Mouse (Mus musculus): ENCODE data around the gene Fndc3b.

Fndc3b gene

DNA sequence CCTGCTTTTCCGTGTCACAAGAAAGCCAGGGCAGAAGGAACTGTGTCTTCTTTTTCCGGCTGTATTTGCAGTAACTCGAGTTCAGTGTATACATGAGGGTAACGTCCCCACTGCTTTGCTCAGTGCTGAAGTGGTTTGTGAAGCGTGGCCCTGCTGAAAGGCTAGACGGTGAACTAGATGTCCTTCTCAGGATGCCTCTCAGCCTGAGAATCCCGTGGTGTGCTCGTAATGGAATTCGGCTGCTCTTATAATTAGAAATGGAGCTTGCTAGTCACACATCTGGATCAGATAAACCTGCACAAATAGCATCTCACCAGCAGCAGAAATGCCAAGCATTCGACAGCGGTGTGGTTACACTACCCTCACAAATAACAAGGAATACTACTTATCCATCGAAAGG lies 40.7 kb downstream of the Fndc3b start:
- in situ Hi-C loops (cut with MboI, MseI), result no loop called here

DNA sequence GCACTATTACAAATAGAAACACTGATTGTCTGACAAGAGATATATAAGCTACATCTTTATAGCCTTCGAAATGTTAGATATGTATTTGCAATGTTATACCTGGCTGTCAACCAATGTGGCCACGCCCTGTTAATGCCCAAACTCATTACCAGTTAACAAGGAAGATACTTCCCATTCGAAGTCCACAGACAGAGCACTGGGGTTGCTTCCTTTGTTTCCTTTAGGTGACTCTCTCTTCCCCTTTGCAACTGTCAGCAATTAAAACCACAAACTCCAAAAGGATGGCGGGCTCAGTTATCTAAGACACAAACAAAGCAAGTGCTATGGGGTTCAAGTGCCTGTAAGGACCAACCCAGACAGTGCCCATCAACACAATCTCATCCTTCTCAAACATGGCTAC lies 43.8 kb downstream of the Fndc3b start:
- in situ Hi-C loops (cut with MboI, MseI), result no loop called here

DNA sequence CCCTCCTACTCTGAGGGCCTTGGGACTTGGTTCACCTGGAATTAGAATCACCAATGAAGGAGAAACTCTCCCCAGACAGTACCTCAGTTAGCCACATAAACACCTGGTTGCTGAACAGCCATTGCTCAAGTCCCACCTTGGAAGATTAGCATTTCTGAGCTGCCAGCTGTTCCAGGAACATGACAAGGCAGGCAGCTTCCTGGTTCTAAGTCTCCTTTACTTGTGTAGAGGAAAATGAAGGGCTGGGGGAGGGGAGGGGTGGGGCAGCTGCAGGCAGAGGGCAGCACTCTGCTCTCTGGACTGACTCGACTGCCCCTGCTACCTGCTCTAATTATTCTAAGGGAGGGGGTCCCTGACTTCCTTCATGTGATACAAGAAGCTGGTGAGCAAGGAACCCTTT lies 45.8 kb downstream of the Fndc3b start:
- in situ Hi-C loops (cut with MboI, MseI), result no loop called here

DNA sequence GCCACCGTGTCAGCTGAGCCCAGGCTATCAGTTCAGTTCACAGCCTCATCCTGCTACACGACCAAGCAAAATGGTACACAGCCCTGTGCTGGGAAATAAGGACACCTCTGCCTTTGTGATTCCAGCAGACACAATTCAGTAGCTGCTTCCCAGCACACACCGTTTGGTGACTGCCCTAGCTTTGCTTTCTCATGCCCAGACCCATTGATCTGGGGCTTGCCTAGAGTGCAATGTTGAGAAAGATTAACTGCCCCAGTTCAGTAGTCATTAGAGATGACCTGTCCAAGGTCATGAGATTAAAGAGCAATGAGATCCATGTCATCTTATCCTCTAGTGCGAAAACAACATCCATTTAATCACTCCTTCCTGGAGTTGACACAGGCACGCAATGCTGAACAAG lies 47.9 kb downstream of the Fndc3b start:
- in situ Hi-C loops (cut with MboI, MseI), result no loop called here

DNA sequence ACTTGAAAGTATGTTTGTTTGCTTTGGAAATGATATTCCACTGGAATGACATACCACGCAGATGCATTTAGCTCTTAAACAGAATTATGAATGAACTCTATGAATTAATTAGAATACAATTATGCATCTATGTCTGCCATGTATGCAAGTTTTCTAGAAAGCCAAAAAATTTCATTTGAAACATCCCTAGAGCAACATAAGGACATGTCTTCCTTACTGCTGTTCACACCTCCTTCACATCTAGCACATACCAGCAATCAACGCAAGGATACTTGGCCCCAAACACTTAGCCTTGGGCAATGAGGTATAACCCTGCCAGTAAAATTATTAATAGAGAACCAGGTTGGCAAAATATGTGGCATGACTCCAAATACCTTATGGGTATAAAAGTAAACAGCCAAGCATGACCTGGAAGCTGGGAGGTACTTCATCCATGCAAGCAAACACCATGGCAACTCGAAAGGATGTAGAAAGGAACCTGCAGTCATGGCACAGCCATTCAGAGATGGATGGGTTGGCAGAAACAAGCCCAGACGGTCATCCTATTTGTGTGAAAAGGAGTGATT lies 52.8 kb downstream of the Fndc3b start:
- in situ Hi-C loops (cut with MboI, MseI), result no loop called here

DNA sequence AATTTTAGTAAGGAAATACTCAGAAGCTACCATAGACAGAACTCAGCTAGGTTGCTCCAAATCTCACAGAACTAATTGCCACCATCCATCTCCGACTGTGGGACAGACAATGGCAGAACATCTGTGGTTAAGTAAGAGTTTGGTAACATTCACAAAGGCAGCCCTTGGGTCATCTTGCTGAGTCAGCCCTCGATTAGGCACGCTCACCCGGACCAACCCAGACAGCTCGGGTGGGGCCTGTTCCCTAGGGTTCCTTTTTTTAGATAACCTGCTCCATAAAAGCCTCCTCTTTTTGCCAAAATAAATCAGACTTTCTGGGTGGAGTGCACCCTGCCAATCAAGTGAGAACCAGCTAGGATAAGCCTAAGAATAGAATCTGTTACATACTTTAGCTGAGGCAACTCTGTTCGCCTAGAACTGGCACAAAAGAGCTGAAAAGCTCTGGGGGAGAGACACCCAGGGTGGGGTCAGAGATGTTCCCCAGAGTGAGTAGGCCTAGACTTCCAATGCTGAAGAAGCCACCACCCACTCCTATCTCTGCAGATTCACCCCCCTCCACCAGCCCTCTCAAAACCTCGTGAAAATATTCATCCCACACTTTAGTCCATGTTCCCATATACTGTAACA lies 54.2 kb downstream of the Fndc3b start:
- in situ Hi-C loops (cut with MboI, MseI), result no loop called here

DNA sequence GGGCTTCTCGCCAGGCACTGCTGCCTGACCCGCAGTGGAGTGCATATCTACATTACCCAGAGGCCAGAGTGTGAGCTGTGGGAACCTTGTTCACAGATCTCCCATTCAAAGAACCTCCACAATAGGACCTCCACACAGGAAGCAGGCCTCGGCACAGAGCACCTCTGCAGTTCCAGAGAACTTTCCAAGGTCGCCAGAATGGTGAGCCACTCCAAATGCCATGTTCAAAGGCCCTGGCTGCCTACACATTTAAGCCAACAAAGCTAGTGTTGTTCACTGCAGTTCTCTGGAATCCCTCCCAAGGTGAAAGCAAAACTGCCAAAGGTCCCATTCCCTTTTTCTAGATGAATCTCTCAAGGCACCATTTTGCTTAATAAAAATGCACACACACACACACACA lies 55.4 kb downstream of the Fndc3b start:
- in situ Hi-C loops (cut with MboI, MseI), result no loop called here

DNA sequence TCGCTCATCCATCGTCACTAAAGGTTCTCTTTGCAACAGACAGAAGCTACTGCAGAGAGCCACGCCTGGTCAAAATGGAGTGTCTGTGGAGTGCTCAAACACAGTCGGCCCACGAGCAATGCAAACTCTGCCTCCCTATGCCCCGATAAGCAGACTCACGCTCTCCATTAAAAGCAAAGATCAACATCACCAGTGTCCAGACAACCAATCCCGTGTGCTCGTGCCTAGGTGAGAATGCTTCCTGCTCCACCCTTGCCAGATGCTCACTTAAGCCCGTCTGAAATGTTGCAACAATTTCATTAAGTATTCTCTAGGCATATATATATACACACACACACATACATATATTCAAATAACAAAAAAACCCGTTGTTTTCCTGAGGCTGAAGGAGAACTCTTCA lies 56.1 kb downstream of the Fndc3b start:
- in situ Hi-C loops (cut with MboI, MseI), result no loop called here

DNA sequence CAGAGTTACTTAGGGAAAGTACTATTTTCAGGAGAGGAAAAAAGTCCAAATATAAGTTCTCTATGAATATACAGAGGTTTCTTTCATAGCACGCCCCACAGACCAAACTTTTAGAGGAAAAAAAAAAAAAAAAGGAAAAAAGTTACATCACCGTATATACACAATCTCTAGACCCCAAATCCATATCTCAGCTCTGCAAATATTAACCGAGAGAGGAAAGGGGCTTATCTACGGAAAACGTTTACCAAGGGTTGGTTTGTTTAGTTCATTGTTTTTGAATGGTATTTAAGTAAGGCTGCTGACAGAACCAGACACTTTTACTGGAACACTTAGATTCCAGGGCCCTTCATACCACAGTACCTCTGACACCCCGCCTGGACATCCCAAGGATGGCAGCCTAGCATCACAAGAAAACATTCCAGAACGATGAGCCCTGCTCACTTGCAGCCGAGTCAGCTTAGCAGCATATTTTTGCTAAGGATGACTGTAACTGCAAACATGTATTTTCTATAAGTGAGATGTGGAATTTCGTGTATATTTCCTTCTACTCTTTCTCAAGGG lies 58.6 kb downstream of the Fndc3b start:
- in situ Hi-C loops (cut with MboI, MseI), result no loop called here

DNA sequence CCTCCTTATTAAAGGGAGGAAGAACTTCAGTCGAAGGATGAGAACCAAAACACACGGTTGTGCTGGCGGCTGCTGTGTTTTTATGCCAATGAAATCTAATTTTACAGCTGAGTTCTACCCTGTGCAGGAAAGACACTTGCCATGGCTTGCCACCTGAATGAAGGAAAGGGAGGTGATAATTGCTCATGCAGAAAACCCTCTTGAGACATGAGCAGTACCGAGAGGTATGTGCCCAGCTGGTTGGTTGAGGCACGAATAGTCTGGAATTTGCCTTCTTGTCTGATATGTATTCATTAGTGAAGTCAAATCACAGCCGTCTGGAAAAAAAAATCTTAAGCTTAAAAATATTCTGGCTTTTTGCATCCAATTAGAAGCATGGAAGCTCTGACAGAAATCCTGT lies 59.4 kb downstream of the Fndc3b start:
- in situ Hi-C loops (cut with MboI, MseI), result no loop called here

DNA sequence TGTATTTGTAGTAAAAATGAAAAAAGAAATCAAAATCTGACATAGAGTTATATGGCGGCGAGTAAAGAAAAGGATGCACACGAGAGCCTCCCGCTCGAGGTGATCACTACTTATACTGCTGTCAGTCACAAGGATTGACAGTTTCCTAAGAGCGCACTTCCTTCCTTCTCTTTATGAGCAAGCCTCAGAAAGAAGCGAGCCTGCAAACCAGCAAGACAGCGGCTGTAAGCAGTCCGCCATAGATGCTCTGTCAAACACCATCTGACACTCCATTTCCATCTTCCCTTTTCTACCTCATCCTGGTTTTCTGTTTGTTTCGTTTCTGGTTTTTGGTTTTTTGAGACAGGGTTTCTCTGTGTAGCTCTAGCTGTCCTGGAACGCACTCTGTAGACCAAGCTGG lies 61.0 kb downstream of the Fndc3b start:
- in situ Hi-C loops (cut with MboI, MseI), result no loop called here

DNA sequence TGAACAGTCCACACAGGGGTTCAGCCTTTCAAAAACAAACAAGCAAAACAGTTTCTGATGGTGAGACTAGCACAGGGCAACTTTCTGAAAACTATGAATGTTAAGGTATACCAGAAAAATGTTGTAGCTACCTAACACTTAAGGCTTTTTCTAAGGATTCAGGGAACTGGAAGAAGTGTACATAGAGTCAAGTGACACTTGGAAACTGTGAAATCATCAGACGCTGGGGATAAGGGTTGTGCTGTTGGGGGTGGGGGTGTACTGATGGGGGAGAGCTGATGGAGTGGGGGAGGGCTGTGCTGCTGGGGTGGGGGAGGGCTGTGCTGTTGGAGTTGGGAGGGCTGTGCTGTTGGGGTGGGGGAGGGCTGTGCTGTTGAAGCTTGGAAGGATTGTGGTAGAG lies 61.8 kb downstream of the Fndc3b start:
- in situ Hi-C loops (cut with MboI, MseI), result no loop called here

DNA sequence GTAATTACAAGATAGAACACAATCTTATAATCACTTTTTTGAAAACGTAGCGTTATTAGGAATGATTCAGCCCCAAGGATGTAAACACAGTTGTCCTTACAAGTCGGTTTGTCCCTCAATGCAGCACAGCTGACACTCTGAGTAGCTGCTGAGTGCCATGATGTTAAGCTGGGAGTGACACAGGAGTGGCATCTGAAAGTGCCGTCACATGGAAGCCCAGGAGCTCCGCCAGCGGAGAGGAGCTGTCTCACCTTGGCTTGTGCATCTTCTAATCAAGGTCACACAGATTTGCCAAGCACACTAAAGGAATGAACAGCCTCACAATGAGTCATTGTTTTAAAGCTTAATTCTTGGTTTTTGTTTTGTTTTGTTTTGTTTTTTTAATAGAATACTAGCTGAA lies 68.7 kb downstream of the Fndc3b start:
- in situ Hi-C loops (cut with MboI, MseI), result no loop called here

DNA sequence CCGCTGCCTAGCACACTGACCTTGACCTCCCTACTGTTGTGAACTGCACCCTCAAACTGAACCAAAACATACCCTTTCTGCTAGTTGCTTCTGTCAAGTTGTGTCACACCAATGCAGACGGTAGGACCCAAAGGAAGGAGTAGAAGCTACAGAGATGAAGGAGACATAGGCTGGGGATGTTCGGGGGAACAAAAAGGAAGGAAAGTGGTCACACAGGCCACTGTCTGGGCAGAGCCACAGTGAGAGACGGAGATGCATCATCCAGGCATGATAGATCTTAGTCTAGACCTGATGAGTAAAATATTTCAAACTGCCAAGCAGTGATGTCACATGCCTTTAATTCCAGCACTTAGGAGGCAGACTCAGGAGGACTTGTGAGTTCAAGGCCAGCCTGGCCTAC lies 71.4 kb downstream of the Fndc3b start:
- in situ Hi-C loops (cut with MboI, MseI), result loop anchor here in 1 of 2 experiments (10.0 kb wide), 1 partner anchor 355 kb away; no protein-coding TSS in a partner anchor

DNA sequence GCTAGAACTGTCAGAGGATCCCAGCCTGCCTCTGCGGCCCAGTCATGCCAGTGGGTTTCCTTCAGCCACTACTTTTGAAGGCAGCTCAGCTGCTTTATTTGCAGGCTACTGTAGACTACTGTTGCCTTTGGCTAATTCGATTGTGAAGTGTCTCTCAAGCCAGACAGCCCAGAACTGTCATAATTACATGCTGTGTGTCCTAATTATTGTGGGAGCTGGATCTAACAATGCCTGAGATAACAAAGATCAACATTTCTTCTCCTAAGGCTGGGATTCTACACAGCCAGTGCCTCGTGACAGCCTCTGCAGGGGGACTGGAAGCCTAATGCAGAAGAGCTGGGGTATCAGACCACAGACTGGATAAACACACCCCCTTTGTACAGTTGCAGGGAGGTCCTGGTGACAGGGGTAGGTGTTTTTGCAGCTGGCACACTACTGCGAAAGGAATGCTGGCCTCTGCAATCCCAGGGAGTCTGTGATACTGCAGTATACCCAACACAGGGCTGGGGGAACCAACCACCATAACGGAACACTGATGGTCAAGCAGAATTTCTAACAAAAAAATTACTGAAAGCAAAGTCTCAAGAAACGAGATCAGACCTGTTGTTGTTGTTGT lies 74.0 kb downstream of the Fndc3b start:
- in situ Hi-C loops (cut with MboI, MseI), result loop anchor here in 1 of 2 experiments (10.0 kb wide), 1 partner anchor 352 kb away; no protein-coding TSS in a partner anchor

DNA sequence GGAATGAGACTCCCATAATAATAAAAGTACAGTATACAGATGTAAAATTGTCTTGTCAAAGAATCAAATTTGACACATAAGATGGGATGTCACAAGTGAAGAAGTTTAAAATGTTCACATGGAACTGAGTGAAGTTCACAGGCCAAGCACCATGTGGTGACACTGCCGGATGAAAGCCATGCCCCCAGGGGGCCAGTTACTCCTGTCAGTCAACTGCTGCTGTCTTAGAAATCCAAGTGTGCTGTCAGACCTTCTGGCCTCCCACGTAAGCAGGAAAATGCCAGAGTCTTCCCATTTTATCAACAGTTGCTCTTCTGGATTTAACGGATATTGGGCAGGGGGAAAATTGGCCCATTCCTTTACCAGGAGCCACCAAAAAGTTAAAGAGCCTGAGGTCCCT lies 75.3 kb downstream of the Fndc3b start:
- in situ Hi-C loops (cut with MboI, MseI), result loop anchor here in 1 of 2 experiments (10.0 kb wide), 1 partner anchor 351 kb away; no protein-coding TSS in a partner anchor

DNA sequence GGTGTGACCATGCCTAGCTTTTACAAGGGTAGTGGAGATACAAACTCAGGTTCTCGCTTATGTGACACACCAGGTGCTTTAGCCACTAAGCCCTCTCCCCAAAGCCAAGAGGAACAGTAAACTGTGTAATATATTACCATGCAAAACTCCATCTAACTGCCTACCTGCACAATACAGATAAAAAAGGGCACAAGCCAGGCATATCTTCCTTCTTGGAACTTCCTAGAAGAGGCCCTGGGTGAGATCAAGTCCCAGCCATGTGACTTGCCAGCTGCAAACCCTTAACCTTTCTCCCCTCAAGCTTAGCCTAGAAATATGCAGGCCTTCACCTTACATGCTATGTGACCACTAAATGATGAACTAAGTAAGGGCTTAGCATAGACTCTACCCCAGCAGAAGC lies 78.2 kb downstream of the Fndc3b start:
- in situ Hi-C loops (cut with MboI, MseI), result loop anchor here in 1 of 2 experiments (10.0 kb wide), 1 partner anchor 348 kb away; no protein-coding TSS in a partner anchor

DNA sequence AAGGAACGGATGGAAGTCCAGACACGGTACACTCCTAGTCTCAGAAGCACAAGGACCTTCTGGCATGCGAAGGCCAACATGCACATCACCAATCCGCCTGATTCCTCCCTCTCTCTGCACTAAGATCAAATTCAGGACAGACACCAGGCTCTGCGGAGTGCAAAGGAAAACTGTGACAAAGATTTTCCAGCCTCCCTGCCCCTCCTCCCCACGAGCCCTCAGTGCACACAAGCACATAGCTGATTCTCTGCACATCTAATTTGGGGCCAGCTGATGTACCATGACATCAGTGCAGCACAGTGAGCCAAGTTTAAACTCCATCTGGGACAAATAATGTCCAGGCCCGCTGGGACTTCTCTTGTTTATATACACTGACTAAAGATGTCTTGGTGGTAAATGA lies 80.0 kb downstream of the Fndc3b start:
- in situ Hi-C loops (cut with MboI, MseI), result loop anchor here in 1 of 2 experiments (10.0 kb wide), 1 partner anchor 346 kb away; no protein-coding TSS in a partner anchor

DNA sequence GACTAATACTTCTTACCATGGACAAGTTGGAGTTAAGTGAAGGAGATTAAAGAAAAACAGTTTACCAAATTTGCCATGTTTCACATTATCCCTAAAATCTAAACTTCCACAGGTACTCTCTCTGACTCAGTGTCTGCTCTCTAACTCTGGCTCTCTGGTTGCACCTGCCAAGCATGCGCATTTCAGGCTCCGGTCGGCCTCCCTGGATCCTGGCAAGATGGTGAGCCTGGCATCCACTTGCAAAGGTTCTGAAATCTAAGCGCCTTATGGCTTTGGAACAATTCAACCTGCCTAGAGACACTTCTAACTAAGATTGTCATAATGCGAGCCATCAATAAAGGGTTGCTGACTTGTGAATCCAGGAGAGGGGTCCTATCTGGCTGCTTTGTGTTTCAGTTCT lies 81.4 kb downstream of the Fndc3b start:
- in situ Hi-C loops (cut with MboI, MseI), result loop anchor here in 1 of 2 experiments (10.0 kb wide), 1 partner anchor 345 kb away; no protein-coding TSS in a partner anchor

DNA sequence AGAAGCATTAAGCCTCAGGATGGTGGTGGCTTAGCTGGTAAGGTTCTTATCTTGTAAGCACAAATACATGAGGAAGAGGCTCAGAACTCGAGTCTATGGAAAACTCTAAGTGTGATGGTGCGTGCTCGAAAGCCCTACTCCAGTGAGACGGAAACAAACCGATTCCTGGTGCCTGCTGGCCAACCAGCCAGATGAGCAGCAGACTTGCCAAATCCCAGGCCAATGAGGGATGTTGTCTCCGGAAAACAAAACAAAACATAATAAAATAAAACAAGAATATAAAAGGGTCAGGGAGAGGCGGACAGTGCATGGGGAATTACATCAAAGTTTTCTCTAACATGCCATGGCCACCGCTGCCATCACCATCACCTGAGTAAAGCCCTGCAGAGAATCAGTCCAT lies 84.8 kb downstream of the Fndc3b start:
- in situ Hi-C loops (cut with MboI, MseI), result no loop called here

DNA sequence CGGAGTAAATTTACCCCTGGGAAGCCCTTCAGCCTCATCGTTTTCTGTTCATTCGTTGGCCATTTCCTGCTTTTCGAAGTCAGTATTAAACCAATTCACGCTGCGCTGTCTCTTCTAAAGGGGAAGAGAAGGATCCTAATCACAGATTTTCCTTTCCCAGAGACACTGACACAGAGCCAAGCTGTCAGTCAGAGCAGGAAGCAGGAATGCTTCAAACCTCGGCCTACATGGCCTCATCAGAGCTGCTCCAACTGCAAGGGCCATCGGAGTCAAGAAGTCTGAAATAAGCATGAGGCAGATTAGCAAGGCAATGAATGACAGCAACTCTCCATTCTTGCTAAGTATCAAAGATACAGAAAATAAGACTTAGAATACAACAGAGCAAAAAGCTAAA lies 85.5 kb downstream of the Fndc3b start:
- in situ Hi-C loops (cut with MboI, MseI), result no loop called here

DNA sequence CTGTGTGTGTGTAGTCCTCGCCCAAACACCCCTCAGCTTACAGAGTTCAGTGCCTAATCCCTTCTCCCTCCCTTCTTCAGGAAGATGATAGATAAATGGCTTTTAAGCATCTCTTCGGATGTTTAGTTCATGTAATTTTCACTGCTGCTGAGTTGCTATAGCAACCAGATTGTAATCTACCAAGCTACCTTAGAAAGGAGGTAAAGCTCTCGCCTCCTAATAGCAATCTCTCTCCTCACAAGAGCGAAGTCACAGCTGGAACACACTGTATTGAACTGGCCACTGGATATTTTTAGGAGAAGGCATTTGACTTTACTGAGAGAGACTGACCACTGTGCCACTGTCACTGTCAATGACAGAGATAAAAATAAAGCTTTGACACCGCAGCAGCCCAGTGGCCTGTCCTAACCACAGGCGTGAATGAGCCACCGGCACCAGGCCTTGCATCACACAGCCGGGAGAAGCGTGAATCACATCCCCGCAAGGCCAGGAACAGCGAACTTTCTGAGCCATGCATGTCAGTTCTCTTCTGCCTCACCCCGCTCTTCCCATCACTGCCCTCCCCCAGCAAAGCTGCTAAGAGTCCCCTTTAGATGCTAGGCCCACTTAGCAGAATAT lies 86.0 kb downstream of the Fndc3b start:
- in situ Hi-C loops (cut with MboI, MseI), result no loop called here

All from T-helper 17 cell (primary cell).